Mouse (Mus musculus) C2C12 (cell line): Measurements from ENCODE around the gene Bicc1. TPM values are rescaled to one million over a fixed set of nuclear protein-coding genes. Genes with fewer than 3 reads are reported as not detected.
"Not testable (repeated sequence)": the region's sequence is repeated elsewhere in the genome, so short reads cannot be mapped to it uniquely, and the experiment has no call there.

Source experiments
- H3K27me3 ChIP-seq: one replicate; pipeline ENCODE4 v1.6.1; 2011; ENCODE audit not compliant: control insufficient read depth, insufficient read depth, insufficient read length
- H3K36me3 ChIP-seq: one replicate; pipeline ENCODE4 v1.6.1; 2011; ENCODE audit not compliant: control insufficient read depth, insufficient read depth
- H3K4me3 ChIP-seq: one replicate; pipeline ENCODE4 v1.5.1; 2011; ENCODE audit warnings: mild to moderate bottlenecking, control low read depth; ENCODE audit not compliant: poor library complexity, insufficient read depth, severe bottlenecking
- H3K79me2 ChIP-seq: one replicate; pipeline ENCODE4 v1.6.1; 2011; ENCODE audit not compliant: control insufficient read depth, insufficient read depth
- H3K79me3 ChIP-seq: one replicate; pipeline ENCODE4 v1.6.1; 2011; ENCODE audit warnings: low read depth, control low read depth
- H3ac ChIP-seq: one replicate; pipeline ENCODE3; 2011; ENCODE audit warnings: low read depth; ENCODE audit not compliant: control insufficient read depth, insufficient read length
- CEBPB ChIP-seq: IDR thresholded peaks from one replicate; pipeline ENCODE4 v1.6.1; 2011; ENCODE audit warnings: low read depth, mild to moderate bottlenecking, control low read depth, moderate library complexity
- CTCF ChIP-seq: IDR thresholded peaks from one replicate; pipeline ENCODE4 v1.5.1; 2011; ENCODE audit not compliant: control insufficient read depth, insufficient read depth, insufficient read length
- FOSL1 ChIP-seq: IDR thresholded peaks from one replicate; pipeline ENCODE4 v1.8.0; 2011; ENCODE audit warnings: mild to moderate bottlenecking, low read length; ENCODE audit not compliant: poor library complexity, insufficient read depth, severe bottlenecking
- MAX ChIP-seq: IDR thresholded peaks from one replicate; pipeline ENCODE4 v1.6.1; 2011; ENCODE audit warnings: mild to moderate bottlenecking, control low read depth
- MYOD1 ChIP-seq: IDR thresholded peaks from one replicate; pipeline ENCODE4 v1.6.1; 2011; ENCODE audit warnings: low read depth; ENCODE audit not compliant: control insufficient read depth, insufficient read length
- MYOG ChIP-seq: IDR thresholded peaks from one replicate; pipeline ENCODE4 v1.6.1; 2011; ENCODE audit not compliant: control insufficient read depth, insufficient read length; ENCODE audit errors: extremely low read depth
- USF1 ChIP-seq: IDR thresholded peaks from one replicate; pipeline ENCODE4 v1.6.1; 2011; ENCODE audit warnings: low read depth, mild to moderate bottlenecking, control low read depth, moderate library complexity
- polyA plus RNA-seq: library from polyadenylated mRNA; unstranded; fragments of >200 nt; fragmentation: generic; extraction: Trizol; gene quantifications from one replicate; pipeline ENCODE4 v1.2.1, GENCODE M21; 2012; ENCODE audit warnings: missing spikeins

Gene Bicc1
- polyA plus RNA-seq, 1 experiment: 4.0 TPM

DNA sequence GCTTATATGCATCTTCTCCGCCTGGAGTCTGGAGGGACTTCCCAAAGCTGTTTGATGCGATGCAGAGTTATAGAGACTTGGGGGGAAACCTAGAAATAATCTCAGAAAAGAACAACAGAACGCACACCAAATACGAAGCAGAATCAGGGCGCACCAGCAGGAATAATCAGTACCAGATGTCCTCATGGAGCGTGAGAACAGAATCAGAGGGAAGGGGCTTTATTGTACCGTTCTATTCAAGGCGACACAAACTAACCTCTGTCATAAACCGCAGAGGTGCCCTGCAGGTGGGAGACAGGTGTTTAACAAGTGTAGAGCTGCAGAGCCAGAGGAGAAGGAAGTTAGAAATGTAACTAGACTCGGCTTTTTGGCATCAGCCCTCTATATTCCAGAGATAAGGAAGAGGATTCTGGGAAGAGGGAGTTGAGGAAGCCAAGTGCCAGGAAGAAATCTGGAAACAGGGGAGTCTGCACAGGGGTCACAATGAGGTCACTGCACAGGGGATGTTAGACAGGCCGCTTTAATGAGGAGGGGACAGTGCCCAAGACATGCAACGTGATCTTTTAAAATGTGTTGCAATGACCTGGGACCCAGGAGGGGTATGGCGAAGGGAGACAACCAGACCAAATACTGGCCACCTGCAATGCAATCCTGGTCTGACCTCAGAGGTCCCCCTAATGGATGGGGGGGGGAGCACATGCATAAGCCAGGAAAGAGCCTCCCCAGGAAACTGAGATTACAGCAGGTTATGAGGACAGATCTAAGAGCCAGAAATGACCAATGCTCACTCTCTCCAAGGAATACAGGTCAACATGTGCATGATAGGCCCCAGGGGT, 190.4 kb downstream of the Bicc1 start:
- H3K79me3 ChIP-seq: no peaks in the 10 kb centered on the region
- H3K79me2 ChIP-seq: no peaks in the 10 kb centered on the region
- no peak for TF ChIP-seq MYOG
- TF ChIP-seq MYOD1: no peak
- TF ChIP-seq MAX: no peak
- TF ChIP-seq FOSL1: no peak
- no peak for TF ChIP-seq CEBPB
- no peak for TF ChIP-seq USF1
- no peak for TF ChIP-seq CTCF
- no peak overlapping the region for H3ac ChIP-seq
- H3K4me3 ChIP-seq: no peak overlapping the region
- H3K27me3 ChIP-seq: no peaks in the 10 kb centered on the region
- H3K36me3 ChIP-seq: no peaks in the 10 kb centered on the region

DNA sequence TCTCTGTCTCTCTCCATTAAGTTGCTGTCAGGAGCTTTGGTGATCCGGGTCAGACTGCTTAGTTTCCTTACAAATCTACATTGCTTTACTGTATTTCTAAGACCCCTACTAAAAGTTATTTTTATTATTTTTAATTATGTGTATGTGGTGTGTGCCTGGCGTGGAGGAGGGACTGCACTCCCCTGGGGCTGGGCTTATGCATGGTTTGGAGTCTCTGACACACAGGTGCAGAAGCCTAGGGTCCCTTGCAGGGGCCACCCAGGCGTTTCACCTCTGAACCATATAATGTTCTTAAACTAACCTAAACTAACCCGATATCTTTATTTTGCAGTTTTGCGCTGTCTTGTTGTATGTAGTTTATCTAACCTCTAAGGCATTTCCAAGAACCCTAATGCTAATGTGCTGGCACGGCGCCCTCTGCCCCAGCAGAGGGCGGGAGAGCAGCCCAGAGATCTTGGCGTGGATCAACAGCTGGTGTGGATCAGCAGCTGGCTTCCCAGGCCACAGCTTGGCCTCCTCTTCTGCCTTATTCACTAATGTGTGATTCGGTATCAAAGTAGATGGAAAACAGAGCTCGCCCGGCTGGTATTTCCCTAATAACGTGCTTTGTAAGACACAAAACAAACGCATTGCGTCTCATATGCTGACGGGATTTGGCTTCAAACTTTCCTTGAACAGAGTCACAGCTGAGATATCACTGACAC, 192.7 kb downstream of the Bicc1 start:
- TF ChIP-seq CEBPB: no peak
- TF ChIP-seq USF1: no peak
- no peak for TF ChIP-seq MYOD1
- TF ChIP-seq FOSL1: no peak
- TF ChIP-seq CTCF: no peak
- no peak for TF ChIP-seq MAX
- no peak for TF ChIP-seq MYOG
- Histone ChIP-seq H3K36me3 (no peaks in the 10 kb centered on the region), H3K79me3 (no peaks in the 10 kb centered on the region), H3ac (no peak overlapping the region), H3K27me3 (no peaks in the 10 kb centered on the region), H3K79me2 (no peaks in the 10 kb centered on the region), H3K4me3 (no peak overlapping the region)

DNA sequence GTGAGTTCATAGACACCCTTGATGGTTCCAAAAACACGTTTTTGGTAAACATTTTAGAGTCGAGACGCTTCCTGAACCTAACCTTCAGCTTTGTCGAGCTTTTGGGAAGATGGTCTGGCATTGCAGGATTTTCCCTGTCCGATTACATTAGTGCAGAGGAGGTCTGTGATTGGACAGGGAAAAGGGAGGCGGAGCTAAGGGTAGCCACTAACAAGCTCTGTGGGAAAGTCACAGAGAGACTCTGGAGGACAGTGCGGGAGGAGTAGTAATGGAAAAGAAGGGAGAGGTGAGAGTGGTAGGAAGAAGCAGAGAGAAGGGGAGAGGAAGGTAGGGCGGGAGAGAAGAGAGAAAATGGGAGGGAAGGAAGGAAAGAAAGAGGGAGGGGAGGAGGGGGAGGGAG, 194.8 kb downstream of the Bicc1 start:
- TF ChIP-seq CEBPB (no peak), USF1 (no peak), FOSL1 (no peak), MYOG (no peak), MYOD1 (no peak), CTCF (no peak), MAX (no peak)
- Histone ChIP-seq H3K79me3 (no peaks in the 10 kb centered on the region), H3K36me3 (no peaks in the 10 kb centered on the region), H3K27me3 (no peaks in the 10 kb centered on the region), H3ac (no peak overlapping the region), H3K4me3 (no peak overlapping the region), H3K79me2 (no peaks in the 10 kb centered on the region)

DNA sequence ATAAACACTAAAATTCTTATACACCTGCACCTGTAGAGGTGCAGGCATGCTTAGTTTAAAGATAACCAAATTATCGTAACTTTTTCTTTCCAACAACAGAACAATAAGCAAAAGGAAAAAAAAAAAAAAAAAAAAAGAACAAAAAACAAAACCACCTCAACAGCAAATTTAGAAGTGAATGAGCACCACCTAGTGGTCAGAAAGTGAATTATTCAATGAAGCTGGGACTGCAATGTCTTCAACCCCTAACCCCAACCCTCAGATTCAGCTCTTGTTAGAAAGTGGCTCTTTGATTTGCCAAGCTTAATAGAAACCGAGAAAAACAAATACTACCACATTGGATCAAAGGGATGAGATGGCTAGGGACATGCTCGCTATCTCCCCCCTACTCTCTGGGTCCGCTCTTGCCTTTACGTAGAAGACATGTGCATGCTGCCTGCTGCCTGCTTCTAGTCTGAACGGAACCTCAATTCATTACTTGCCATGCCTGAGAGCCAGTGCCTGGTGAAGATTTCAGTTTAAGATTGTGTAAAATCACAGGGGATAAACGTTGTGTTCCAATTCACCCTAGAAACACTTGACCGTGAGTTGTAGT, 195.8 kb downstream of the Bicc1 start:
- TF ChIP-seq USF1 (no peak), MYOG (no peak), MAX (no peak), CEBPB (no peak)
- Histone ChIP-seq H3ac (no peak overlapping the region), H3K79me2 (no peaks in the 10 kb centered on the region), H3K27me3 (no peaks in the 10 kb centered on the region), H3K36me3 (no peaks in the 10 kb centered on the region), H3K79me3 (no peaks in the 10 kb centered on the region), H3K4me3 (no peak overlapping the region)

DNA sequence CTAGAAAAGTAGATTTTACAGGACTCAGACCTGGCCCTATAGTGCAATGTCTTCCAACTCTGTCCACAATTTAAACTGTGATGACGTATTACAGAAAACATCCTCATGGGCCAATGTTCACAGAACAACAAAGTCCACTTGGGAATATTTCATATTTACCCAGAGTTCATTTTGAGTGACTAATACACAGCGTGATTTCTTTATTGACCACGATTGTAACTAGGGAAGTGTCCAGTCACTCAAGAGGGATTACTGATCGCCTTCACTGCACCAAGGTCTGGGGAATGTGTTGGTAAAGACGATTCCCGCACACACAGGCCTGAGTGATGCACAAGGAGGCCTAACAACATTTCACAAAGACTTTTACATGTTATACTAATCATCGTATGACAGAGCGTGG, 197.9 kb downstream of the Bicc1 start:
- H3K79me3 ChIP-seq: no peaks in the 10 kb centered on the region
- no peaks in the 10 kb centered on the region for H3K36me3 ChIP-seq
- TF ChIP-seq MAX: no peak
- no peak for TF ChIP-seq MYOD1
- no peak for TF ChIP-seq MYOG
- TF ChIP-seq CEBPB: no peak
- no peak for TF ChIP-seq CTCF
- no peak for TF ChIP-seq FOSL1
- TF ChIP-seq USF1: no peak
- no peaks in the 10 kb centered on the region for H3K79me2 ChIP-seq
- H3ac ChIP-seq: no peak overlapping the region
- H3K4me3 ChIP-seq: no peak overlapping the region
- H3K27me3 ChIP-seq: no peaks in the 10 kb centered on the region

DNA sequence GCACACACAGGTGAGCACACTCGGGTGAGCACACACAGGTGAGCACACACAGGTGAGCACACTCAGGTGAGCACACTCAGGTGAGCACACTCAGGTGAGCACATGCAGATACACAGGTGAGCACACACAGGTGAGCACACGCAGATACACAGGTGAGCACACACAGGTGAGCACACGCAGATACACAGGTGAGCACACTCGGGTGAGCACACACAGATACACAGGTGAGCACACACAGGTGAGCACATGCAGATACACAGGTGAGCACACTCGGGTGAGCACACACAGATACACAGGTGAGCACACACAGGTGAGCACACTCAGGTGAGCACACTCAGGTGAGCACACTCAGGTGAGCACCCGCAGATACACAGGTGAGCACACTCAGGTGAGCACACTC, 199.1 kb downstream of the Bicc1 start:
- H3K36me3 ChIP-seq, H3K79me2 ChIP-seq, H3ac ChIP-seq, H3K4me3 ChIP-seq, H3K27me3 ChIP-seq, H3K79me3 ChIP-seq: not testable (repeated sequence)
